Mouse (Mus musculus) fat pad, adult 2 months (tissue): ENCODE measurements at regions not wholly inside any gene's neighbourhood (a gene's known extent, or its start where the extent isn't known, plus 50 kb on each side); places are given as distances from the start of the nearest gene placed in this dataset.

ENCODE experiments used
- DNase-seq: peaks from one replicate; pipeline ENCODE4 v3.0.0-alpha.2; 2011; ENCODE audit warnings: low read depth, low spot score; ENCODE audit errors: extremely low read depth

- no peak for DNase-seq
These were observed 69.2 kb upstream of the Fam19a1 start for GRCm38 (mm10) chr6:96043711-96044110.

DNA sequence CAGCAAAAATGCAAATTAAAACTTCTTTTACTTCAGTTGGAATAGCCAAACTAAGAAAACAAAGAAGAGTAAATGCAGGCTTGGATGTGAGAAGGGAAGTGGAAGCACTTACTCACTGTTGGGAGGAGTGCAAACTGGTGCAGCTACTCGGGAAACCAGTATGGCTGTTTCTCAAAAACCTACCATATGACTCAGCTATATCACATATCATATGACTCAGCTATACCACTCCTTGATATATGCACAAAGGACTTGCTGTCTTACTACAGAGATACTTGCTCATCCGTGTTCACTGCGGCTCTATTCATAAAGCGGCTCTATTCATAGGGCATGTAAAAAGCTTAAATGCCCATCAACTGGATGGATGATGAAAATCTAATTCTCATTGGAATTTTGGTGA lies 59.5 kb upstream of the Fam19a1 start:
- DNase-seq = no peak

GRCm38 (mm10) chr6:96057011-96057410 lies 55.9 kb upstream of the Fam19a1 start:
- DNase-seq = no peak

GRCm38 (mm10) chr6:96057575-96058159 lies 55.3 kb upstream of the Fam19a1 start:
- no peak for DNase-seq

DNA sequence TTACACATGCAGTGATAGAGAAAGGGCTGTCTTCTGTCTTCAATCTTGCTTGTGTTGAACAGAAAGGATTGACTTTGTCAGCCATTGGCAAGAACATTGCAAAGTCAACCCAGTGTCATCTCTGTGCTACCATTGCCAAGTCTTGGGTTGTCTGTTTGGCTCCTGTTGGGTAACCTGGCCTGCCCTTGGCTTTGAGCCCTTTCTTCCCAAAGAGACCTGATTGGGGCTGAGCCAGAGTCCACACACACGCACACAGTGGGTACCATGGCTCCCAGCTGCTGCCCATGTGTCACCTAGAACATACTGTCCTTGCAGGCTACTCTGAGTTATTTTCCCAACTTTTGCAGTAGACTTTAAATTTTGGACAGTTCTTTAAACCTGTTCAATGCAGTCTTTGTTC lies 51.0 kb upstream of the Fam19a1 start:
- DNase-seq = no peak
